Comparison of ENCODE assay signal across 30 mouse cellular contexts in genomic region chr10:115284170-115284569, GRCm38 (mm10). TPM values are rescaled to one million over a fixed set of nuclear protein-coding genes. Genes with fewer than 3 reads are reported as not detected.
DNase-seq lines count a peak whose midpoint lies in the region; ATAC-seq and TF ChIP-seq lines count a peak whose summit lies in the region.
"Had no signal": no experiment of that assay in that cellular context is flagged by ENCODE, and none has a peak within 500 bp of the region (broad histone marks: within the 10 kb centered on the region; RNA-seq: fewer than 3 reads in every experiment).

No protein-coding gene starts in this region.

- ATAC-seq in intestine, embryonic 16.5 days, result peak; percentile 56
- no peak for ATAC-seq in stomach, postnatal 0 days (ENCODE audit: low FRiP score, low TSS enrichment)
- ATAC-seq: activated CD4-positive, CD25-positive, alpha-beta regulatory T cell, adult 4 months; CD4-positive, CD25-positive, alpha-beta regulatory T cell, adult 4 months; forebrain, embryonic 14.5 days; forebrain, embryonic 16.5 days; Patski had no signal

- TF ChIP-seq POLR2A in testis, adult 2 months (IDR thresholded peaks at IDR 0.05; ENCODE audit: control insufficient read depth, low read depth, low read length), result no peak
- no peak for TF ChIP-seq POLR2A in kidney, adult 2 months (IDR thresholded peaks at IDR 0.05; ENCODE audit: low read depth, low read length)

- H3K27me3 ChIP-seq in testis, adult 2 months (ENCODE audit: control insufficient read depth, insufficient read depth, low read length), result no peaks in the 10 kb centered on the region
- H3K27me3 ChIP-seq in intestine, embryonic 16.5 days (replicated peaks; ENCODE audit: control insufficient read depth, insufficient read depth, low read length), result no peaks in the 10 kb centered on the region
- H3K27me3 ChIP-seq in stomach, postnatal 0 days (ENCODE audit: control insufficient read depth, insufficient read depth, low read length), result no peaks in the 10 kb centered on the region
- H3K27me3 ChIP-seq in kidney, adult 2 months (replicated peaks; ENCODE audit: control insufficient read depth, insufficient read depth, low read length), result no peaks in the 10 kb centered on the region
- H3K27me3 ChIP-seq: CH12.LX; embryonic facial prominence, embryonic 13.5 days; embryonic facial prominence, embryonic 15.5 days; forebrain, embryonic 12.5 days; Patski had no signal

- no peaks in the 10 kb centered on the region for H3K36me3 ChIP-seq in testis, adult 2 months (ENCODE audit: control insufficient read depth, insufficient read depth, low read length)
- peaks cover 12% of the 10 kb centered on the region; the same call in 1 of the 2 replicates for H3K36me3 ChIP-seq in intestine, embryonic 16.5 days (ENCODE audit: control insufficient read depth, insufficient read depth, low read length)
- peaks cover 4% of the 10 kb centered on the region; the same call in 1 of the 2 replicates for H3K36me3 ChIP-seq in stomach, postnatal 0 days (ENCODE audit: control insufficient read depth, insufficient read depth, low read length)
- peaks cover 2% of the 10 kb centered on the region; the same call in 1 of the 2 replicates for H3K36me3 ChIP-seq in kidney, adult 2 months (ENCODE audit: control insufficient read depth, insufficient read depth, low read length)

- no peak for TF ChIP-seq CTCF in testis, adult 2 months (IDR thresholded peaks at IDR 0.05; ENCODE audit: control insufficient read depth, insufficient read depth, insufficient replicate concordance, low read depth, low read length)
- no peak for TF ChIP-seq CTCF in stomach, postnatal 0 days (IDR thresholded peaks at IDR 0.05; ENCODE audit: low read depth)
- no peak for TF ChIP-seq CTCF in gastrocnemius, adult 2 months (IDR thresholded peaks at IDR 0.05)
- no peak for TF ChIP-seq CTCF in kidney, adult 2 months (conservative IDR thresholded peaks at IDR 0.05; ENCODE audit: insufficient read depth, insufficient read length, low read depth, low read length)

- WGBS in intestine, embryonic 16.5 days, result 58% methylated on average over 10 of the region's 10 CpGs
- WGBS in large intestine, adult 2 months, result 28% methylated on average over 10 of the region's 10 CpGs
- WGBS in stomach, postnatal 0 days, result 36% methylated on average over 10 of the region's 10 CpGs
- 51% methylated on average over 10 of the region's 10 CpGs for WGBS in kidney, adult 2 months

- TF ChIP-seq EP300 in stomach, postnatal 0 days (optimal IDR thresholded peaks at IDR 0.05), result no peak

- intact Hi-C loops in gastrocnemius, adult 2 months (cut with DNase I), result no loop called here

- H3K4me1 ChIP-seq in testis, adult 2 months (ENCODE audit: control insufficient read depth, insufficient read depth, low read length), result peaks cover 6% of the 10 kb centered on the region
- no peaks in the 10 kb centered on the region for H3K4me1 ChIP-seq in intestine, embryonic 16.5 days (ENCODE audit: control insufficient read depth, insufficient read depth, low read length)
- no peaks in the 10 kb centered on the region for H3K4me1 ChIP-seq in stomach, postnatal 0 days (replicated peaks; ENCODE audit: control insufficient read depth, insufficient read depth)
- H3K4me1 ChIP-seq in kidney, adult 2 months (ENCODE audit: control insufficient read depth, insufficient read depth, low read length), result no peaks in the 10 kb centered on the region
- H3K4me1 ChIP-seq: embryonic facial prominence, embryonic 13.5 days; embryonic facial prominence, embryonic 15.5 days; forebrain, embryonic 10.5 days; forebrain, embryonic 12.5 days had no signal

- H3K4me3 ChIP-seq in testis, adult 2 months (ENCODE audit: control insufficient read depth, low read depth, low read length), result peak overlapping the region; percentile 9; the same call in 1 of the 2 replicates
- H3K4me3 ChIP-seq in intestine, embryonic 16.5 days (ENCODE audit: low read length), result no peak overlapping the region
- H3K4me3 ChIP-seq in stomach, postnatal 0 days (ENCODE audit: low read depth, low read length), result no peak overlapping the region
- H3K4me3 ChIP-seq in gastrocnemius, adult 2 months, result no peak overlapping the region
- no peak overlapping the region for H3K4me3 ChIP-seq in kidney, adult 2 months (ENCODE audit: insufficient read depth, low read depth, low read length)
- H3K4me3 ChIP-seq: embryonic facial prominence, embryonic 13.5 days; embryonic facial prominence, embryonic 15.5 days; erythroblast, embryonic 14.5 days; forebrain, embryonic 10.5 days; forebrain, embryonic 12.5 days had no signal

- no peaks in the 10 kb centered on the region for H3K9me3 ChIP-seq in intestine, embryonic 16.5 days (ENCODE audit: control insufficient read depth, low read length)
- H3K9me3 ChIP-seq in stomach, postnatal 0 days (ENCODE audit: control insufficient read depth, low read length), result no peaks in the 10 kb centered on the region
- H3K9me3 ChIP-seq: embryonic facial prominence, embryonic 13.5 days; embryonic facial prominence, embryonic 15.5 days; forebrain, embryonic 10.5 days; forebrain, embryonic 12.5 days; G1E had no signal

- H3K9ac ChIP-seq in intestine, embryonic 16.5 days (ENCODE audit: low read depth, low read length), result no peak overlapping the region
- H3K9ac ChIP-seq in stomach, postnatal 0 days (ENCODE audit: low read length), result no peak overlapping the region
- H3K9ac ChIP-seq: embryonic facial prominence, embryonic 13.5 days; embryonic facial prominence, embryonic 15.5 days; forebrain, embryonic 12.5 days had no signal

- H3K4me2 ChIP-seq in intestine, embryonic 16.5 days (ENCODE audit: low read depth, low read length), result no peak overlapping the region
- H3K4me2 ChIP-seq in stomach, postnatal 0 days (replicated peaks; ENCODE audit: low read depth), result no peak overlapping the region
- H3K4me2 ChIP-seq: embryonic facial prominence, embryonic 13.5 days; embryonic facial prominence, embryonic 15.5 days; forebrain, embryonic 12.5 days had no signal

- DNase-seq in testis, postnatal 14 days (ENCODE audit: low spot score), result no peak
- DNase-seq in large intestine, adult 2 months (ENCODE audit: low read depth, low spot score), result peak; percentile 59
- peak; percentile 35 for DNase-seq in stomach, postnatal 0 days (ENCODE audit: low spot score)
- DNase-seq in ovary, postnatal 14 days (ENCODE audit: low spot score), result no peak
- DNase-seq in gastrocnemius, adult 2 months, result no peak
- DNase-seq in kidney, adult 2 months, result no peak
- DNase-seq: adrenal gland, adult 2 months; adrenal gland, postnatal 10 days; adrenal gland, postnatal 25 days; B cell, adult 2 months; cerebellum, adult 11 months; cerebellum, adult 18-20 months; cerebellum, adult 8-10 months; cerebellum, adult 9-11 months; cerebellum, postnatal 14 days; embryo, embryonic 11 days had no signal

- H3K27ac ChIP-seq in testis, adult 2 months (ENCODE audit: control insufficient read depth, insufficient read depth, low read depth, low read length), result no peak overlapping the region
- H3K27ac ChIP-seq in intestine, embryonic 16.5 days (ENCODE audit: low read length), result no peak overlapping the region
- H3K27ac ChIP-seq in stomach, postnatal 0 days (replicated peaks), result no peak overlapping the region
- H3K27ac ChIP-seq in gastrocnemius, adult 2 months, result no peak overlapping the region
- H3K27ac ChIP-seq in kidney, adult 2 months (ENCODE audit: insufficient read depth, low read depth, low read length), result no peak overlapping the region
- H3K27ac ChIP-seq: embryonic facial prominence, embryonic 13.5 days; embryonic facial prominence, embryonic 15.5 days; forebrain, embryonic 10.5 days; forebrain, embryonic 12.5 days had no signal

RNA-seq across cellular contexts. Expression of gene Rab21, which starts 31.2 kb away (rescaled TPM):
- 6.7 and 8.3 TPM in 2 replicates for polyA plus RNA-seq in testis, adult 2 months (2012; rRNA removed)
- polyA plus RNA-seq in intestine, embryonic 16.5 days (2015; fragmentation: Nextera tagmentation; extraction: Ambion mirVana), result 4.7 and 5.1 TPM in 2 replicates
- polyA plus RNA-seq in large intestine, adult 2 months (2012; rRNA removed), result 12.0 and 15.7 TPM in 2 replicates
- 8.0 and 17.0 TPM in 2 replicates for polyA plus RNA-seq in stomach, postnatal 0 days (2015; fragmentation: Nextera tagmentation; extraction: Ambion mirVana)
- 10 to 100 TPM; 47.1 to 66.2 TPM for total RNA-seq in gastrocnemius, adult 2 months (2021)
- polyA plus RNA-seq in kidney, adult 2 months (2012; rRNA removed), result 28.0 and 29.2 TPM in 2 replicates

RNA-seq across cellular contexts. Expression of gene Tbc1d15, which starts 32.9 kb away (rescaled TPM):
- polyA plus RNA-seq in testis, adult 2 months (2012; rRNA removed), result 38.4 and 41.5 TPM in 2 replicates
- 56.2 and 58.7 TPM in 2 replicates for polyA plus RNA-seq in intestine, embryonic 16.5 days (2015; fragmentation: Nextera tagmentation; extraction: Ambion mirVana)
- polyA plus RNA-seq in large intestine, adult 2 months (2012; rRNA removed), result 15.4 and 16.1 TPM in 2 replicates
- 38.3 and 46.5 TPM in 2 replicates for polyA plus RNA-seq in stomach, postnatal 0 days (2015; fragmentation: Nextera tagmentation; extraction: Ambion mirVana)
- total RNA-seq in gastrocnemius, adult 2 months (2021), result 10 to 100 TPM; 44.5 to 45.6 TPM
- polyA plus RNA-seq in kidney, adult 2 months (2012; rRNA removed), result 7.9 and 13.1 TPM in 2 replicates

Comparison
In these comparisons a context has a peak if more than half of its experiments do, and no peak if none do; other contexts are left out.
1. DNase-seq: peak in large intestine, adult 2 months (single experiment) and stomach, postnatal 0 days (single experiment); none in testis, postnatal 14 days (single experiment), ovary, postnatal 14 days (single experiment), gastrocnemius, adult 2 months (single experiment) and kidney, adult 2 months (single experiment).